Comparison of ENCODE assay signal across 15 mouse cellular contexts in genomic region chr11:20137872-20138271, GRCm38 (mm10).
"Had no signal": no experiment of that assay in that cellular context is flagged by ENCODE, and none has a peak within 500 bp of the region (broad histone marks: within the 10 kb centered on the region; RNA-seq: fewer than 3 reads in every experiment).

No protein-coding gene starts in this region.

- ATAC-seq: midbrain, embryonic 15.5 days had no signal

- DNase-seq: lung, adult 18-20 months; lung, embryonic 14.5 days; lung, postnatal 10 days; lung, postnatal 4 days; retina, postnatal 1 day; right cerebral cortex, adult 18-20 months; right cerebral cortex, postnatal 25 days; thymus, adult 2 months; thymus, postnatal 25 days; thymus, postnatal 4 days had no signal

- H3K27me3 ChIP-seq: midbrain, embryonic 12.5 days; midbrain, embryonic 15.5 days; neural tube, embryonic 12.5 days; stomach, embryonic 15.5 days had no signal

- H3K4me2 ChIP-seq: lung, embryonic 14.5 days; midbrain, embryonic 12.5 days; midbrain, embryonic 15.5 days; neural tube, embryonic 12.5 days; stomach, embryonic 15.5 days had no signal

- H3K36me3 ChIP-seq: midbrain, embryonic 10.5 days; midbrain, embryonic 12.5 days; midbrain, embryonic 15.5 days; neural tube, embryonic 12.5 days; stomach, embryonic 15.5 days had no signal

- H3K27ac ChIP-seq: midbrain, embryonic 10.5 days; midbrain, embryonic 12.5 days; midbrain, embryonic 15.5 days; neural tube, embryonic 12.5 days; stomach, embryonic 15.5 days had no signal

- H3K4me3 ChIP-seq: midbrain, embryonic 10.5 days; midbrain, embryonic 12.5 days; midbrain, embryonic 15.5 days; neural tube, embryonic 12.5 days; stomach, embryonic 15.5 days had no signal

- H3K4me1 ChIP-seq: midbrain, embryonic 10.5 days; midbrain, embryonic 12.5 days; midbrain, embryonic 15.5 days; neural tube, embryonic 12.5 days; stomach, embryonic 15.5 days had no signal

- H3K9ac ChIP-seq: lung, embryonic 14.5 days; midbrain, embryonic 12.5 days; midbrain, embryonic 15.5 days; neural tube, embryonic 12.5 days; stomach, embryonic 15.5 days had no signal

- H3K9me3 ChIP-seq: midbrain, embryonic 10.5 days; midbrain, embryonic 12.5 days; midbrain, embryonic 15.5 days; neural tube, embryonic 12.5 days; stomach, embryonic 15.5 days had no signal
